Mouse (Mus musculus) testis, postnatal 14 days (tissue): ENCODE measurements around the gene Bcar3.

Experiments
- DNase-seq: peaks from one replicate; pipeline ENCODE4 v3.0.0; 2021; ENCODE audit warnings: low spot score

Gene Bcar3

DNA sequence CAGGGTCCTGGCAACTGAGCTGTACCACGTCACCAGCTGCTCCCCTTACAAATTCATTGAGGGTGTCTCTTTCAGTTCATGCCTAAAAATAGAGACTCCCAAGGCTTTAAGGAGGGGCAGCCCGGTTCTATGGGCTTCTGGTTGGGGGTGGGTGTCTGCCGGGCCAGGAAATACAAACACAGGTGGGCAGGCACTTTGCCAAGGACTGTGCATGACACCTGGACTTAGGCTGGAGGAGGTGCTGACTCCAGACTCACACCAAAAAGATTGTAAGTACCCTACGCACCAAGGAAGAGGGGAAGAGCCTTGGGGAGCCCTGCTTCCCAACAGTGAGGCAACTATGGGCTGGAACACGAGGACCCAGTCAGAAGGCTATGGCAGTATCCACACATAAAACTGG, 44.1 kb downstream of the Bcar3 start:
- DNase-seq, result no peak

DNA sequence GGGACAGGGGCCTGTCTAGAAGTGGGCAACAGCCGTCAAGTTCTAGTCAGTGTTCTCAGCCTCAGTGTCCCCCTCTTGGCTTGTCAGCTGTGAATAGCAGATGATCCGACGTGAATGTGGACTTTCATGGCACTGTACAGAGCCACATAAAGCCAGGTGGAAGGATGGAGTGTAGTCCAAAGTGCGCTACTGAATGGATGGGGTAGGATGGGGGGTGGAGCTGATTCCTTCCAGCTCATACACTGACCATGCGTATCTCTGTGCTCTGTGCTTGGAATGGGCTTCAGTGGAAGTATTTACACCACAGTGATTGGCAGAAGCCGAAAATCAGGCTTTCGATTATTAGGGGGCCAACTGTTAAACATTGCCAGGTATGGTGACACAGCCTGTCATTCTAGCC, 45.0 kb downstream of the Bcar3 start:
- no peak for DNase-seq

DNA sequence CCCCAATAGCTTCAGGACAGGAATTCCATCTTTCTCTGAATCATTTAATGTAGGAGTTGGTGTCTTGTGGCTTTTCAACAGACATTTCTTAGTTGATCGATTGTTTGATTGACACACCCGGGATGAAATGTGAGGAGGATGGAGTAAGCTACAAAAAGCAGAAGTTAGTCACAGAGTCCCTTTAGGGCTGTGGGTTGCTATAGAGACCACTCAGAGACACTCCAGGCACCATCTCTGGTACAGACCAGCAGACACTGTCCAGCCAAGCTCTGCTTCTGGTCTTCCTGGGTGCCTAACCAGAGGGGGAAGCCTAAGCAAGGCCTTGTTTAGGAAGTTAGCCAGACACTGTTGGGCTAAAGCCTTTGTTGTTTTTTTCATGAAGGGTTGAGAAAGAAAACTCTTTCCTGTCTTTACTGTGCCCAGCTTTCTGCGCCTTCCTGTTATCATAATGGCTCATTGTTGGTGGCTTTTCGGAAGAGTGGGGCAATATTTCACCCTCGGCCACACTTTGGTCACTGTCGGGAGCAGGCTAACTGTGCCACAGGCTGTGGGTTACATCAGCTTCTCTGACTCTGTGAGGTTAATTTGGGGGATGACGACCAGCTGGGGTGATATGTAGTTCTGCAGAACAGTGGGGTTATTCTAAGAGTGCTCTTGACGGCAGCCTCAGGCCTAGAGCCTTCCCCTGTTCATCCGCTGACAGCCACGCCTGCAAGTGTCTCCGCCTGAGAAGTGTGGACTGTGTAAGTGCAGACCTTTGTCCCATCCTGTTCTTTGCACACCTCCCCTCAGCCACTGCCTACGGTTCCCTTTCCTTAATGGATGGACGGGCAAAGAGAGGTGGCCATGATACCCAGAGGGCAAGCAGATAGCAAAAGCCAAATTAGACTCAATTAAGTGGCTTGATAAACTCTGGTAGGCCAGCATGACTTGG, 46.5 kb downstream of the Bcar3 start:
- no peak for DNase-seq

DNA sequence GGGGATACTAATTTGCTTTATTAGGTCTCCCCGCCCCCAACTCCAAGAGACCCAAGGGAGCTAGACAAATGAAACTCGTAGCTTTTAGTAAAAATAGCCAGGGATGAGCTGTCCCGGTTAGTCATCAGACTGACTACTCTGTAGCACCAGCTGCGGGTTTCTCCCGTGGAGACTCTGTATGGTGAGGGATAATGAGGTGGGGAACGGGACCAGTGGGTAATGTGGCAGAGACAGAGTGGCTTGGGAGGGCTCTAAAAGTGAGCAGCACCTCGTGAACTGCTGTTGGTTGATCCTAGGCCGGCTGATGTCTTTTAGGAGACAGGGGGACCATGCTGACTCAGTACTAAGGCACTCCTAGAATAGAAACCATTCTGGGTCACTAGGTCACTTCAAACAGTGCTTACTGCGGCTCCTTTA, 49.5 kb downstream of the Bcar3 start:
- DNase-seq, result no peak

DNA sequence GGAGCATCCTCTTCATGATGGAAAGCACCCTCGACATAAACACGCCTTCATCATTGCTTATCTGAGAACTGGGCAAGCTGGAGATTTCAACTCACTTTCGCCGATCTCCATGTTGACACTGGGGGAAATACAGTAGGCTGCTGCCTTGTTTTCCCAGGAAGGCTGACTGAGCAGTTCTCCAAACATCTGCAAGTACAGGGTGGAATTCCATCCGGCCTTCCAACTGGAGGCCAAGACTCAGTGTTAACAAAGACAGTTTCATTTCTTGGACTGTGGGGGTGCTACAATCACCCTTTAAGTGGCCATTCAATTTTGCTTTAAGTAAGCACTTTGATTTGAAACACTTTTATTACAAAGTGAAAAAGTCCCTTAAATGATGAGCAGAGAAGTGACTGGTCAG, 50.4 kb downstream of the Bcar3 start:
- no peak for DNase-seq

DNA sequence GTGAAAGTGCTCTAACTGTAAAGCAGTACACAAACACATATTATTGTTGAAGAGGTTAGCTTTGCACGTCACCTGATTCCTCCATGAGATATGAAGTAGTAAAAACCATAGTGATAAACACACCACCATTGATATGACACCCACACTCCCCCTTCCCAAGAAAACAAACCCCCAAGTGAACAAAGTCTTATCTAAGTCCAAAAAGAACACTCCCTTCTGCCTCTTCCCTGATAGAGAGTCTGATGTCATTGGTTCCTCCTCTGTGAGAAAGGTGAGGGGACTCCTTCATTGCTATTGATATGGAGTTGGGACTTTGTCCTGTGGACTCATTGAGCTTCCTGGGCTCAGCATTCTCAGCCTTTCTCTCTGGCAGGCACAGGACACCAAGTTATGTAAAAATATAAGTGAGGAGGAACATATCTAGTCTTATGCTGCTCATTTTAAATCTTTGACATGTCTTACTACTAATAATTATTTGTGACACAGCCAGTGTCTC, 52.1 kb downstream of the Bcar3 start:
- no peak for DNase-seq

DNA sequence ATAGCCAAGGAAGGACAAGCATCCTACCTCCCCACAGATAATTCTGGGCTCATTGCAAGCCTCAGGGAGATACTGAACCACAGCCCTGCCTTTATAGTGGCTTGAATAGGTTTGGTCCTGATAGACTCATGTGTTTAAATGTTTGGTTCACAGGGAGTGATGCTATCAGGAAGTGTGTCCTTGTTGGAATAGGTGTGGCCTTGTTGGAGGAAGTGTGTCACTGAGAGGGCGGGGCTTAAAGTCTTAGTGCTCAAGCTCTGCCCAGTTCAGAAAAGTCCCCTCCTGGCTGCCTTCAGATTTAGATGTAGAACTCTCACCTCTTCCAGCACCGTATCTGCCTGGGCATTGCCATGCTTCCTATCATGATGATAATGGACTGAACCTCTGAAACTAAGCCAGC, 52.7 kb downstream of the Bcar3 start:
- no peak for DNase-seq

DNA sequence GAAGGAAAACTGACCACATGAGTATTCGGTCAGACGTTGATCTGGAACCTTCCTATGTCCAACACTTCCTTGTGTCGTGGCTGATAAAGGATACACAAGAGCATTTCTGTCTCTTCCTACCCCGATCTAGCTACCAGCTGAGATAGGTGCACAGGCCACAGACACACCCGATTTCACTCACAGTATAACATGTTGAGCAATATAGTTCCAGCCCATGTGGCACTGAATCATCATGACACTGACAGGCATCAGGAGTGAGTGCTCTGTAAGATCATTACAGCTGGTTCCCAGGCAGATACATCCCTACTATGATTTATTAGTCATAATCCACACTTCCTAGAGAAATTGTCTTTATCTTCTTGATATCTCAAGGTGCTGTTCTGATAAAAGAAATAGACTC, 54.7 kb downstream of the Bcar3 start:
- no peak for DNase-seq

DNA sequence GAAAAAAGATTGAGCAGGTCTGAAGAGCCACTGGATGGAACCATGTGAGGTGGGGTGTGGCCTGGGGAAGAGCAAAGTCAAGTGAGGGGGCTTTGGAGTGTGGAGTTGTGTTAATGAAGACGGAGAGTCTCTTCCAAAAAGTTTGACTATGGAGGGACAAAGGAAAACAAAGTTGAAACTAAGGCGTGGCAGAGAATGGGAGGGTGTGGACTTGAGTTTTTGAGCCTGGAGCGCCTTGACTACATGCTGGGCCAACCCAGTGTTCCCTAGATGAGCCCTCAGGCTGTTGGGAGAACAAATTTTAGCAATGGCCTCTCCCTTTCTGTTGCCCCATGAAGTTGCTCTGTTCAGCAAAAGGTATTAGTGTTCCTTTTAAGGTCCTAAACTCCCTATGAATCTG, 58.9 kb downstream of the Bcar3 start:
- no peak for DNase-seq

DNA sequence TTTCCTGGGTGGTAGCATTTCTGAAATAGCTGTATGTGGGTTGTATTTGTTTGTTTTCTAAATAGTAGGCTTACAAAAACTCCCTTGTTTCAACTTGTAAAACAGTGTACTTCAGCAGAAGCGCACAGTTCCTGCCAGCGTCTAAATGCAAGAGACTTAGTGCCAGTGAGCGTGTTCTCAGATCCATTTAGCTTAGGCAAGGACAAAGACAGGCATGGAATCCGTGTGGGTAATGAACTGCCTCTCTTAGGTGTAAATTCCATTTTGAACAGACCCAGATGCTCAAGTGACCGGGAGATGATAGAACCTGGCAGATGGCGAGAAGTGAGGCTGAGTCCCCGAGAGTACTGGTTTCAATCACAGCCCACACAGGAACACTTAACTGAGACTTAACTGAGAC, 65.5 kb downstream of the Bcar3 start:
- no peak for DNase-seq

DNA sequence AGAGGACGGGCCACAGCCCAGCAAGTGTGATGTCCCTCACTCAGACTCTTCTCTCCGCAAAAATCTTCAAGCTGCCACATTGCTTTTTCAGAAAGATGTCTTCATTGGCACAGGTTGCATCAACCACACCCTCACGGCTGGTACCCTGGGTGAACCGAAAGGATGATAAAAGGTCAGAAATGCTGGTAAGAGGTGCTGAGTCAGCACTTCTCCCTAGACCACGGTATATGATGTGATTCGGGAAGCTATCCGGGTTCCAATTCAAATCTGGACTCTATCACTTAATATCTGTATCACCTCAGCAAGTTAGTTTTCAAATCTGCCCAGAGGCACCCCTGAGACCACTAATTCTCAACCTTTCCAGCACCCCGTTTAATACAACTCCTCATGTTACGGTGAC, 66.0 kb downstream of the Bcar3 start:
- no peak for DNase-seq

DNA sequence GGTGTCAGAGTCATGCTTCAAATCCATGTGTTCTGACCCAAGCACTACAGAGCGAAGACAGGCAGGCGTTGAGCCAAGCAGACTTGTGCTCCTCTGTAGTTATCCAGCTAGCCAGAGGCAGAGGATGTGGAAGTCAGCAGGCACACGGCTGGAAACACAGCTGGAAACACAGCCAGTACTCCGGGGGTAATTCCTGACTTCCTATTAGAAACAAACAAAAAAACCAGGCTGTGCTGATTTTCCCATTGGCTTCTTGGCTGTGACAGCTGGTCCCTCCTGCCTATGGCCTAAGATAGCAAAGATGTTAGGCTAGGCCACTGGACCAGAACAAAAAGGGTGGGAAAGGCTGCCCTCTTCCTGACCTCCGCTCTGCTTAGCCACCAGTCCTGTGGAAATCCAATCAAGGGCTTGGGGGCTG, 66.8 kb downstream of the Bcar3 start:
- no peak for DNase-seq

DNA sequence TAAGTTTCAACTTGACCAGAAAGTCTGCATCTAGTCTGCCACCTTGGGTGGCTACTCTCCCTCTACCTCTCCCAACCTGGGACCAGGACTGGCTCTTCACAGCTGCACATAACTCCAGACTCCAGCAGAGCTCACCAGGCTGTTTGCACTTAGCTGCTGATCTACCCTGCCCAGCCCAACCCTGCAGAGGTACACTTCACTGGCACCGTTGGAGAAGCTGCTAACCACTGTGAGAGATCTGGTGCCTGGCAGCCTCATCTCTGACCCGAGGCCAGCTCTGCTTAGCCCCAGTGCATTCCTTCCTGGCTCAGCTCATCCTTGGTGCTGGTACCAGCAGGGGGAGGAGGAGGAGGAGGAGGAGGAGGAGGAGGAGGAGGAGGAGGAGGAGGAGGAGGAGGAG, 68.8 kb downstream of the Bcar3 start:
- DNase-seq, result no peak

DNA sequence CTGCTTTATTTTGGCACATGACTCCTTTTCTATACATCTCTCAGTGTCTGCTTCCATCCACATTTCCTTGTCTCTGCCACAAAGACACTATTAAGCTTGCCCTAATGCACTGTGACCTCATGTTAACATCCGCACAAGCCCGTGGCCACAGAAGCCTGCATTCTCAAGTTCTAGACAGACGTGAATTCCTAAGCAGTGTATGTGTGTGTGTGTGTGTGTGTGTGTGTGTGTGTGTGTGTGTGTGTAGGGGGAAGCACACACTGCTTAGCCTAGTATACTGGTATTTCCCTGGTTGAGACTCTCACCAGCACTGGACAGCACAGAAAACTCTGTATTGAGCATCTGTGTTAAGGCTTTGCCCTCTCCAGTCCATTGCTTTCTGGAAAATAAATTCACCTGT, 70.6 kb downstream of the Bcar3 start:
- no peak for DNase-seq

DNA sequence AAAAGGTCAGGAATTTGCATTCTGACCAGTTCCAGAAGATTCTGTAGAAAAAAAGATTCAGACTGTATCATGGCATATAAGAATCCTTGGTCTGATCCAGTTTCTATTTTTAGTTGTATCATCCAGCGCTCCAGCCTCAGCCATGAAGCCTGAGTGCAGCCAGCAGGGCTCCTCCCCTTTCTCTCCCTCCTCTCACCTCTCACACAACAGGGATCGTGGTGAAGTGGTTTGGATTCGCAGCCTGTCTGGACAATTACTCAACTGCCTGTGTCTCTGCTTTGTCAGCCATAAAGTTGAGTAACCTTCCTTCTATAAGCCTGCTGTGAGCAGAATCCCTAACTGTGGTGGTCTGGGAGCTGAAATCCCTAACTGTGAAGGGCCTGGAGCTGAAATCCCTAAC, 71.4 kb downstream of the Bcar3 start:
- no peak for DNase-seq

DNA sequence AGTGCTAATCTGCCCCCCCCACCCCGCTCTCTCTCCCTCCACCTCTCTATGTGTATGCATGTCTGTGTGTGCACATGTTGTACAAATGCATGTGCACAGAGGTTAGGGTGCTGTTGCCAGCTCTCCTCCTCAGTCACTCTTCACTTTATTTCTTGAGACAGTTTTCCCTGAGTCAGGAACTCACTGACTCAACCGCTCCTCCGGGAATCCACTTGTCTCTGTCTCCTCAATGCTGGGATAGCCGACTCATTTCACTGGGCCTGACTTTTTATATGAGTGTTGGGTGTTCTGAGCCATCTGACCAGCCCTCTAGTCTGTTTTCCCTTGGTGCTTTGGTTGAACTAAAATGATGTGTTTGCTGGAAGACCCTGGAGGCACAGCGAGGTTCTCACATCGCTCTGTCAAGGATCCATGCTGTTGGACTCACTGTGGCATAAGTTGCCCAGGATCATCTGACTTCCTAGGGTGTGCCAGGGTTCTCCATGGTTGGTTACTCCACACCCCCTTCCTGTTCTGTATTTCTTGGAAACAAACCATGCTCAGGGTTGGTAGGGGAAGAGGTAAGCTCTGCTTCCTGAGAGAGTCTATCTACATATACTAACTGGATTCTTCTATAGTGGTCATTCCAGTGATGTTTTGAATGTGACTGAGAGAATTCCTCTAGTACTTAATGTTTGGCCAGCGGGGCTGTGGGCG, 77.9 kb downstream of the Bcar3 start:
- DNase-seq, result no peak

DNA sequence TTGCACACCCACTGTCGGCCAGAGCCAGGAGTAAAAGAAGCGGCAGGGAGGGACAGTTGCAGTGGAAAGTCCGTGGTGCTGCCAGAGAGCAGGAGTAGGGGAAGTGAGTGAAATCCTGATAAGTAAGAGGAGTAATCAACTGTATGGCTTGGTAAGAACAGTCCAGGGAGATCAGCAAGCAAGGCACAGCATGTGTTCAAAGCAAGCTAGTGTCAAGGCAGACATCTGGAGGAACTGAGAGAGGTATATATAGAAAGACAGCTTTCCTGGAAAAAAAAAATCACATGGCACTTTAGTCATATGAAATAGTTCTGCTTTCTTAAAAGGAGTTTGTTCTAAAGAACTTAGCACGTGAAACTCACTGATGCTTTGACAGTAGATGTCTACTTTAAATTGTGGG, 78.7 kb downstream of the Bcar3 start:
- no peak for DNase-seq

DNA sequence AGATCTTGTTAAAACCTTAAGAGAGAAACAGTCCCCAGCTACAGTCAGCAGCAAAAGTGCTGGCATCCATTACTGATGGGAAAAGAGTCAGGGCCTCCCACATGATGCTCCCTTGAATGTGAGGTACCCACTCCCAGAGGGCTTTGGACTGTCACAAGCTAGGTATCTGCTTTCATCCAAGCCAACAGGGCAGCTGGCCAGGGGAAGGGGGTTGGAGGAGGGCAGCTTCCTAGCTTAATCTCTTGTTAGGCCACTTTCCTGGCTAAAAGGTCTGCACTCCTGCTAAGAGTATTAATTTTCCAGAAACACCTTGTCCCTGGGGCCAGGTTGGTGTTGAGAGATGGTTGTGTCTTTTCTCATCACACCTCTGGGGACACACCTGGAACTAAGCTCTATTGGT, 82.1 kb downstream of the Bcar3 start:
- no peak for DNase-seq

DNA sequence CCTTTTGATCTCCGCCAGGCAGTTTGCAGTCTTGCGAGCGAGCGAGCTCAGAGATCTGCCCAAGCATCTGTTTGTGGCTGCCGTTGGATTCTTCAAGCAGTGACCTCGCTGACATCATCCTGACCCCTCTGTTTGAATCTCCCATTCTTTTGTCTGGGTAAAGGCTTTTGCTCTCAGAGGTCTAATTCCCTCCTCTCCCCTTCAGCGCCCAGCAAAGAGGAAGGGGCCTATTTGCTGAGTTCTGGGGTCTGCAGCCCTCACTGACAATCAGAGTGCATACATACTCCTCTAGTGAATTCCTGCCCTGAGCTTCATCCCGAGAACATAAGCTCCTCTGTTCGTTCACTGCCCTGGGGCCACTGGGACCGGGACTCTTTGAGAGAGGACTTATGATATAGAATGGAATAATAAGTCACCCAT, 82.5 kb downstream of the Bcar3 start:
- DNase-seq, result no peak

DNA sequence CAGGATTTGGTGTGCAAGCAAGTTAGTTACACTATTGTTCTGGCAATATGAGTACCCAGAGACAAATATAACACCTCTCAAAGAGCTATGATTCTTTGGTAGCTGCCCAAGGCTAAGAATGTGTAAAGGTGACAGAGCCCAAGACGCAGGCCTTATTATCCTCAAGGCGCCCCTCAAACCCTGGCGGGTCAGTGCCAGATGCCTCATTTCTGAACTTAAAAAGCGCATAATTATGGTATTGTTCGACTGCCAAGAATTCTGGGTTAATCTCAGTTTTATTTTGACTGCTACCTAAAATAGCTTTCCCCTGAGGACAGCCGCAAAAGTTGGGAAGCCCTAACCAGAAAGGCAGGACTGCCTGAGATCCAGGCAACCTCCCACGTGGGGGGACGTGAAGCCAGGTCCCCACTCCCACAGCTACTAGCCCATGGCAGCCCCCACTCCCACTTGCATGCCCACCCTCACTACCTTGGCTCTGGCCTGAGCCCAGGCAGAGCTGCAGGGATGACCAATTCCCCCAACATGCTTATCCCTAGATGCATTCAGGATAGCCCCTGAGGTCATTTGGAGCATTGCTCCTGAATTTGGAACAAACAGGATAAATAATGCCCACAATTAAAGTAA, 83.0 kb downstream of the Bcar3 start:
- DNase-seq, result no peak

DNA sequence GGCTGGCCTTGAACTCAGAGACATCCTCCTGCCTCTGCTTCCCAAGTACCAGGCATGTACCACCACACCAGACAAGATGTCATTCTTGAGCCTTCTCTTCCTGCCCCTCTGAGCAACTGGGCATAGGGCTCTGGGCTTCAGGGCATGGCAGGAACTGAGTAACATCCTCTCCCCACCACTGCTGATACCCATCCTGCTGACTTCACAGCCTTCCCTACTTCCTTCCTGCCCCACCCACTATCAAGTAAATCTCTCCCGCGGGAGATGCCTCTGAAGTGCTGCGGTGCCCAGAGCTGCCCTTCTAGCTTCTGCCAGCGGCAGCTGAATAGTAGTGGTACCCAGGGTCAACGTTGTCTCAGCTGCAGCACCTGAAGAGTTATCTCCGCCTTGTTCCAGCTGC, 84.7 kb downstream of the Bcar3 start:
- DNase-seq, result no peak

DNA sequence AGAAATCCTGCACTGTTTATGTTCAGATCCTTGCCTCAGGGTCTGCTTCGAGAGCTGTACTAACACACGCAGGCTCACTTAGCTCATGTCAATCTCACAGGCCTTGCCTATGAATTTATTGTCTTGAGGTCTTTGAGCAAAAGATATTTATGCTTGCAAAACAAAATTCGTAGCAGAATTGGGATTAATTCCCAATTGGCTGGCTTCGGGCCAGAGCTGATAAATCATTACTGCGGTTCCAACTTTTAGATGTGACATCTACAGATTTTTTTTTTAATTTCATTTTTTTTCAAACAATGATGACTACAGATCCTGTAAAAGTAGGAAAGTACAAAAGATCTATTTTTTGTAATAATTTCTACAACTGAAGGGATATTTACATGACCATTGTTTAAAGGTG, 86.8 kb downstream of the Bcar3 start:
- no peak for DNase-seq

DNA sequence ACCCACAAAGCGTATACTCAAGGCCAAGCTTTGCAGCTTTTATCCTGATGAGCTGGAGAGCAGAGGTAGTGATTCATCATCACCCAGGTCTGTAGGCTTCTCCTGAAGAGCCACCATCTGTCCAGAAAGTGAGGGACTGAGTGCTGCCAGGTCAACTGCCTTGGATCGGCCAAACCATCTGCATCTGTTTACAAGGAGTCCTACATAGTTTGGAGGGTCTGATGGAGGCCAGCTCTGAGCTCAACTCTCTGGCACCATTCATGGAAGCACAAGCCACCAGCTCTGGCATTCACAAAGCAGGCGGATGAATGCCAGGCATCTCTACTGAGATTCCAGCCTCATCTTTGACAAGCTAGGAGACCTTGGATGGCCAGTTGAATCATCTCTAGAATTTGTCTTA, 87.7 kb downstream of the Bcar3 start:
- DNase-seq, result no peak
